Mouse (Mus musculus): ENCODE data around the gene Syn2.

DNA sequence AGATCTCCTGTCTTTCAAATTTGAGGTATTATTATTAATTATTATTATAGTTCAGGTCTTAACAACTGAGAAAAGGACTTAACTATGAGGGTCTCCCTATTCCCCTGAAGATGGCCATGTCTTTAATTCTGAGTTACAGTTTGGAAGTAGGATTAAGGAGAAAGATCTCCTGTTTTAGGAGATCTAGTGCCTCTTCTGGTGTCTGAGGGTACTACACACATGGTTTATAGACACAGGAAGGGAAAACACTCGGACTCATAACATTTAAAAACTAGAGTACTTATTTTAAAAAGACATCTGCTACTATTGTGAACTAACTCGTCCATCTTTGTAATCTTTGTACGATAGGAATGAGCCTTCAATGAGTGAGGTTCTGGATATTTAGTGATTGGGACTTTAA lies 68.3 kb downstream of the Syn2 start:
- TF ChIP-seq CTCF (IDR thresholded peaks at IDR 0.05; ENCODE audit: low read depth, low read length) (no peak), TAL1 (conservative IDR thresholded peaks at IDR 0.05; ENCODE audit: low read depth, low read length) (no peak), GATA1 (IDR thresholded peaks at IDR 0.05; ENCODE audit: borderline replicate concordance, low read length) (no peak), GATA2 (IDR thresholded peaks at IDR 0.05; ENCODE audit: borderline replicate concordance, low read depth, low read length) (no peak)

All from G1E (cell line).